Mouse (Mus musculus): ENCODE results near the gene Zc3h14. TPM values are rescaled to one million over a fixed set of nuclear protein-coding genes. Genes with fewer than 3 reads are reported as not detected.

Gene Zc3h14
- polyA plus RNA-seq, 1 experiment from 2014 or later, result 95.9 TPM

DNA sequence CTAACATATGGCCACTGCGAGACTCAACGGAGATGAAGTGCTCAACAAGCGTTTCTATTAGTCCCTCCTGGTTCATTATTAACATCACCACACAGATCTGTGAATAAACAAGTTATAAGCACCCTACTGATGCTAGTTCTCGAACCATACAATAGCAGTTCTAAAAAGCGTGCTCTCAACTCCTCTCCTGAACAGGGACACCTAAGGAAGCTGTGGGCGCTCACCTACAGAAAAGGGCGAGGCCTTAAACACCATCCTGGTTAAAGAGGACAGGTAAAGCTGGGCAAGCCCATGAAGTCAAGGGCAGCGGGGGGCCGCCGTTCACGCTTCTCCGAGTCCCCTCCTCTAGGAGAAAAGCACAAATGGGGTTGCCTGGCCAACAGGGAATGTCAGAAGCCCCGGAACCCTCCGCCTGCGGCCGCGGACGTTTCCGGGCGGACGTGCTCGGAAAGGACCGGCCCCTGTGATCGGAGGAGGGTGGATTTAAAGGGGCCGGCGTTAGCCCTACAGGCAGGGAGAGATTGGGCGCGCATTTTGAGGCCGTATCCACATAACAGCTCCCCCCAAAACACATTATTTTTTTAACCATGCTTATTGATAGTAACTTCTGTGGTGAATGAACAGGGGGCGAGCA, 12.4 kb upstream of the Zc3h14 start:
- peak overlapping the region; percentile 79 for H3K4me2 ChIP-seq (ENCODE audit: low read depth, low read length)
- peak; percentile 70 for ATAC-seq (replicated peaks; ENCODE audit: extremely low read depth, insufficient read depth, low FRiP score)
- H3K27ac ChIP-seq (ENCODE audit: low read length), result peak overlapping the region; percentile 71
- H3K9me3 ChIP-seq (replicated peaks; ENCODE audit: control insufficient read depth, low read length), result no peaks in the 10 kb centered on the region
- peak overlapping the region; percentile 79 for H3K9ac ChIP-seq (ENCODE audit: low read length)
- peaks cover 3% of the 10 kb centered on the region; the same call in 1 of the 2 replicates for H3K36me3 ChIP-seq (ENCODE audit: control insufficient read depth, insufficient read depth)
- WGBS, result 1% methylated on average over 30 of the region's 30 CpGs
- peaks cover 23% of the 10 kb centered on the region for H3K4me1 ChIP-seq (ENCODE audit: control insufficient read depth, insufficient read depth, low read length)
- no peaks in the 10 kb centered on the region for H3K27me3 ChIP-seq (ENCODE audit: control insufficient read depth, insufficient read depth, low read length)
- H3K4me3 ChIP-seq (ENCODE audit: low read length), result peak overlapping the region; percentile 89

DNA sequence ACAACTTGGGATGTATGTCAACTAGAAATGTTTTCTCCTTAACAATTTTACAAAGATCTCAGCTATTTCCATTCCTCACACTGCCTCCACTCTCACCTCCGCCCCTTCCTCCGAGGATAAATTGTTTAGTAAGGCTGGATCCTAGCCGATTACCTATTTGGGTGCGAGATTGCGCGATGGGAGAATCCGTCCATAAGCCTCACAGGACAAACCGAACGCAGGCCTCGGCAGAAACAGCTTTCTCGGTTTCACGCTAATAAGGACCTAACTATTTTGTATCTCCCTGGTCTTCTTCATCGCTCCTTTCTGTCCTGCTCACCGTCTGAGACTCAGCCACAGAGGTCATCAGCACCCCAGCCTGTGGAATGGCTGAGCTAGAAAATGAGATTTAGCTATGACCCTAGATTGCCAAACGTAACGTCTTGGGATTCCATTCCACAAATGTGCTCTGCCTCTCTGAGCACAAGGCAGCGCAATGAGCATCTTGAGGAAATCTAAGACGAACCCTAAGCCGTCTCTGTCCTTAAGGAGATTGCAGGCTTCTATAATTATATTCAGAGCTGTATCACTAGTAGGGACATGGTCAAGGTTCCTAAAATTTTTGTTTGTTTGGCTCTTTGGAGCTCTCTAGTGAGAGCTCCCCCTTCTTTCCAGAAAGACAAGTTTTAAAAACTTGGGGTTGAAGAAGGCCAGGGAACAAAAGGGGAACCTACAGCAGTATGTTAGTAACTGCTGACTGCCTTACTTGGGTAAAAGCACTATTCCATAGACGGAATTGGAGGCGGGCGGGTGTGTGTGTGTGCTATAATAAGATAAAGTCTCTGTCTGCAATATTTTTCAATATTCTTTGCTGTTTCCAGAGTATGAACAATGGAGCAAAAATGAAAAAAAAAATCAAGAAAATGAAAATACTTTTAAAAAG, 11.6 kb upstream of the Zc3h14 start:
- Histone ChIP-seq H3K36me3 (ENCODE audit: control insufficient read depth, insufficient read depth) (peaks cover 3% of the 10 kb centered on the region; the same call in 1 of the 2 replicates), H3K9ac (ENCODE audit: low read length) (peak overlapping the region; percentile 79), H3K4me3 (ENCODE audit: low read length) (peak overlapping the region; percentile 89), H3K9me3 (replicated peaks; ENCODE audit: control insufficient read depth, low read length) (no peaks in the 10 kb centered on the region), H3K4me2 (ENCODE audit: low read depth, low read length) (peak overlapping the region; percentile 79), H3K27me3 (ENCODE audit: control insufficient read depth, insufficient read depth, low read length) (no peaks in the 10 kb centered on the region), H3K27ac (ENCODE audit: low read length) (peak overlapping the region; percentile 71), H3K4me1 (ENCODE audit: control insufficient read depth, insufficient read depth, low read length) (peaks cover 23% of the 10 kb centered on the region)
- WGBS, result 10% methylated on average over 22 of the region's 22 CpGs
- no peak for ATAC-seq (replicated peaks; ENCODE audit: extremely low read depth, insufficient read depth, low FRiP score)

DNA sequence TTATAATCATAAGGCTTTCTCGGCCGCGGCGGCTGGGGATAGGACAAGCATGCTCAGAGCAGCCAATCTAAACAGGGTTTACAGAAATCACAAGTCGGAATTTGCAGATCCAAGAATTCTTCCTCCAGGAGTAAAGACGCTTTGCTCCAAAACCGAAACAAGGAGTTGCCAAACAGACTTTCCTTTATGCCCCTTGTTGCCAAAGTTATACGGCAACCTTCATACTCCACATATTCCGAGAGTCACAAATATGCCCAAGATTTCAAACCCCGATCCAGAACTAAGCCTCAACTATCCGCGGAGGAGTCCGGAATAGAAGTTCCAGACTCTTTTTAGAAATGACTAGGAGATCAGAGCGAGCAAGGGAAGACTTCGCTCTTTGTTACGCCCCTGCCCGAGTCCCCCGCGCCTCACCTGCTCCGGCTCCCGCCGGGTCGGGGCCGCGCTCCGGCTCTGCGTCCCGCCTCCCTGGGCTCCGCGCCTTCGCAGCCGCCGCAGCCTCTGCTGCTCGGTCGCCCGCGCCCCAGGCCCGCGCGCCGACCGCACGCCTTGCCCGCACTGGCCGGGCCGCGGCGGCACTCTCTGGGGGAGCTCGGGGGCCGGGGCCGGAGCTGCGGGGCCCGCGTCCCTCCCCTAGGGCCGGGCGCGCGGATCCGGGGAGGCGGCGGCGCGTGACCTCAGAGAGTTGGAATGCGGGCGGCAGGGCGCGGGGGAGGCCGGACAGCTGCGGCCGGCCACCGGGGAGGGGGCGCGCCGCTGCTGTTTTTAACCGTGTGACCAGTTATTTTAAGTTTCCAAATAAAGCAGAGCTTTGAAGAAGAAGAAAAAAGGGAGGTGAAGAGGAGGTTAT, 9.6 kb upstream of the Zc3h14 start, which contains the start of gene Ptpn21:
Ptpn21 (minus strand) TSS at position 455 of the 850 bp plus-strand sequence.
- Histone ChIP-seq H3K4me1 (ENCODE audit: control insufficient read depth, insufficient read depth, low read length) (peaks cover 27% of the 10 kb centered on the region), H3K27ac (ENCODE audit: low read length) (peak within 1 kb of the TSS; percentile 91), H3K9ac (ENCODE audit: low read length) (peak within 1 kb of the TSS; percentile 87), H3K36me3 (ENCODE audit: control insufficient read depth, insufficient read depth) (no peaks in the 10 kb centered on the region), H3K9me3 (replicated peaks; ENCODE audit: control insufficient read depth, low read length) (no peaks in the 10 kb centered on the region), H3K27me3 (ENCODE audit: control insufficient read depth, insufficient read depth, low read length) (no peaks in the 10 kb centered on the region), H3K4me2 (ENCODE audit: low read depth, low read length) (peak within 1 kb of the TSS; percentile 76), H3K4me3 (ENCODE audit: low read length) (peak within 1 kb of the TSS; percentile 74)
- WGBS, result under 1% methylated on average over 74 of the region's 75 CpGs
- ATAC-seq (replicated peaks; ENCODE audit: extremely low read depth, insufficient read depth, low FRiP score), result peak; percentile 85

DNA sequence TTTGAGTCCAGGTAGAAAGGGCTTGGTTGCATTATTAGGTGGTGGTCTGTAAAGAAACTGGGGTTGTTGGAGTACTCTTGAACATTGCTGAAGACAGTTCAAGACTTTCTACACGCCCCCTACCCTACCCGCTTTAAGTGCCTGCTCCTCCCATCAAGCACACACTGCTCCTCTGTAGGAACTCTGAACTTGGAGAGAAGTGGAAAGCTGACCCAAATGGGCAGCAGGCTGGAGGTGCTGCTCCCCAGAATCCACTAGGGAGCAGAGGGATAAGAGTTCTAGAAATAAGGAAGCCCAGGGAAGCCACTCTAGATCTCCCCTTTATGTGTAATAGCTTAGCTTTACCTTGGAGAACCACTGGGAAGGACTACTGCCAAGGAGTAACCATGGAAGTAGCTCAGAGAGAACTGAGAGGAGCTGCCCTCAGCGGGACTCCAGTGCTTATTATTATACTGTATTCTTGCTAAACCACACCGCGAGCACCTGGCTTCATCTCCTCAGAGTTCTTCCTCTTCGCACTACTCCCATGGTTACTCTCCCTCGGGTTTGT, 8.9 kb upstream of the Zc3h14 start:
- 9% methylated on average over 7 of the region's 7 CpGs for WGBS
- peak overlapping the region; percentile 76 for H3K4me2 ChIP-seq (ENCODE audit: low read depth, low read length)
- H3K9ac ChIP-seq (ENCODE audit: low read length), result peak overlapping the region; percentile 87
- peak overlapping the region; percentile 91 for H3K27ac ChIP-seq (ENCODE audit: low read length)
- 0 out of 2 replicates have a peak, but pooled peaks have one; percentile 28 for ATAC-seq (replicated peaks; ENCODE audit: extremely low read depth, insufficient read depth, low FRiP score)
- no peaks in the 10 kb centered on the region for H3K9me3 ChIP-seq (replicated peaks; ENCODE audit: control insufficient read depth, low read length)
- H3K4me1 ChIP-seq (ENCODE audit: control insufficient read depth, insufficient read depth, low read length), result peaks cover 27% of the 10 kb centered on the region
- H3K36me3 ChIP-seq (ENCODE audit: control insufficient read depth, insufficient read depth), result no peaks in the 10 kb centered on the region
- peak overlapping the region; percentile 74 for H3K4me3 ChIP-seq (ENCODE audit: low read length)
- H3K27me3 ChIP-seq (ENCODE audit: control insufficient read depth, insufficient read depth, low read length), result no peaks in the 10 kb centered on the region

DNA sequence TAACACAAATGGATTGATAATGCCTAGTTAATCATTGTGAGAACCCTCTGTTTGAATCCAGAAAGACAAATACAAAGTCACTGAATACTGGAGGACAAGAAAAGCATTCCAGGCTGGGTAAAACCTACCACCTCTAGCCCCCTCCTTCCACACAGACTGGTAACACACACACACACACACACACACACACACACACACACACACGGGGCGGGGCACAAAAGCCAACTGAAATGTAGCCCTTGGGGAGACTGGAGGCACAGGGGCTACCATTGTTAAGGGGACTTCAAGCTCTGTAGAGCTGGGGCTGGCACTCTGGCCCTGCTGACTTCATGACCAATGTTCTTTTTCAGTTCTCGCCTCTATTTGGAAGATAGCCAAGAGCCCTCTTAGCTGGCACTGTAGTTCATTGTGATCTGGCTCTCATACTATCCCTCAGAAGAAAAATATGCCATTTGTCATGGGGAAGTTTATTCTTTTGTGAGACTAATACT, 5.7 kb upstream of the Zc3h14 start:
- H3K9ac ChIP-seq (ENCODE audit: low read length), result no peak overlapping the region; the same call in 1 of the 2 replicates
- no peaks in the 10 kb centered on the region for H3K9me3 ChIP-seq (replicated peaks; ENCODE audit: control insufficient read depth, low read length)
- no peak overlapping the region for H3K4me2 ChIP-seq (ENCODE audit: low read depth, low read length)
- H3K36me3 ChIP-seq (ENCODE audit: control insufficient read depth, insufficient read depth), result no peaks in the 10 kb centered on the region
- WGBS, result 43% methylated on average over 3 of the region's 3 CpGs
- peaks cover 11% of the 10 kb centered on the region; the same call in 1 of the 2 replicates for H3K4me1 ChIP-seq (ENCODE audit: control insufficient read depth, insufficient read depth, low read length)
- H3K4me3 ChIP-seq (ENCODE audit: low read length), result no peak overlapping the region
- H3K27me3 ChIP-seq (ENCODE audit: control insufficient read depth, insufficient read depth, low read length), result no peaks in the 10 kb centered on the region
- H3K27ac ChIP-seq (ENCODE audit: low read length), result peak overlapping the region; percentile 81
- no peak for ATAC-seq (replicated peaks; ENCODE audit: extremely low read depth, insufficient read depth, low FRiP score)

DNA sequence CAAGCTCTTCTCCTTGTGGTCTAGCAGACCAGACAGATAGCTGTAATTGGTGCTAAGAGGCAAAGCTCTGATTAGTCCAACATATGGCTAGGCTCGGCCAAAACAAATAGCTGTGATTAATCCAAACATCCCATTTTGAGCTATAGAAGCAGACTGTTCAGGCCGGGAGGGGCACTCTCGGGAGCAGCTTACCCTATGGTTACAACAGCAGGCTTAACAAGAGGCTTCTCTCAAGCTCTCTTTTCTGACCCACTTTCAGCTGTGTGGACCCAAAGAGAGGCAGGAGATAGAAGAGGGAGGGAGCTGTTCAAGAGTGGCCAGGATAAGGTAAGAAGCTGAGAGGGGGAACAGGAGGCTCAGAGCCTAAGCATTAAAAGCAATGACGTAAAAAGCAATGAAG, 1.1 kb upstream of the Zc3h14 start:
- ATAC-seq (replicated peaks; ENCODE audit: extremely low read depth, insufficient read depth, low FRiP score), result no peak
- 61% methylated on average over 4 of the region's 4 CpGs for WGBS
- H3K27me3 ChIP-seq (ENCODE audit: control insufficient read depth, insufficient read depth, low read length), result no peaks in the 10 kb centered on the region
- H3K9ac ChIP-seq (ENCODE audit: low read length), result no peak overlapping the region
- peaks cover 25% of the 10 kb centered on the region for H3K4me1 ChIP-seq (ENCODE audit: control insufficient read depth, insufficient read depth, low read length)
- H3K36me3 ChIP-seq (ENCODE audit: control insufficient read depth, insufficient read depth), result no peaks in the 10 kb centered on the region
- H3K4me2 ChIP-seq (ENCODE audit: low read depth, low read length), result no peak overlapping the region
- H3K4me3 ChIP-seq (ENCODE audit: low read length), result no peak overlapping the region
- H3K9me3 ChIP-seq (replicated peaks; ENCODE audit: control insufficient read depth, low read length), result no peaks in the 10 kb centered on the region
- 0 out of 2 replicates have a peak overlapping the region, but pooled peaks have one; percentile 23 for H3K27ac ChIP-seq (ENCODE audit: low read length)

DNA sequence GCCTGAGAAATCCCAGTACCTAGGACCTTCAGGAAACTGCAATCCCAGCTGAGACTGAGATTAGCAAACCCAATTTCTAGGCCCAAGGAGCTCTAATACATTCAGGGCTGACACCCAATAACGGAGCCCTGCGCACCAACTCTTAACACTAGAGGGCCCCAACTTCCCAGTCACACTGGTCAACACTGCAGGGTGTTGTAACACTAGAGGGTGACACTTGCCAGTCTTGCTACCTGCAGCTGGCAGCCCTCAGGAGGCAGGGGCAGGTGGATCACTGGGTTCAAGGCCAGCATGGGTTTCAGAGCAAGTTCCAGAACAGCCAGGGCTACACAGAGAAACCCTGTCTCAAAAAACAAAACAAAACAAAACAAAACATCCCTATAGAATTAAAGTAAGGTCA, 633 bp upstream of the Zc3h14 start:
- peaks cover 21% of the 10 kb centered on the region for H3K4me1 ChIP-seq (ENCODE audit: control insufficient read depth, insufficient read depth, low read length)
- no peak overlapping the region for H3K4me3 ChIP-seq (ENCODE audit: low read length)
- H3K9ac ChIP-seq (ENCODE audit: low read length), result no peak overlapping the region
- H3K4me2 ChIP-seq (ENCODE audit: low read depth, low read length), result no peak overlapping the region
- WGBS, result 28% methylated on average over 2 of the region's 2 CpGs
- H3K27ac ChIP-seq (ENCODE audit: low read length), result no peak overlapping the region
- ATAC-seq (replicated peaks; ENCODE audit: extremely low read depth, insufficient read depth, low FRiP score), result peak; percentile 54
- H3K36me3 ChIP-seq (ENCODE audit: control insufficient read depth, insufficient read depth), result no peaks in the 10 kb centered on the region
- no peaks in the 10 kb centered on the region for H3K9me3 ChIP-seq (replicated peaks; ENCODE audit: control insufficient read depth, low read length)
- no peaks in the 10 kb centered on the region for H3K27me3 ChIP-seq (ENCODE audit: control insufficient read depth, insufficient read depth, low read length)

DNA sequence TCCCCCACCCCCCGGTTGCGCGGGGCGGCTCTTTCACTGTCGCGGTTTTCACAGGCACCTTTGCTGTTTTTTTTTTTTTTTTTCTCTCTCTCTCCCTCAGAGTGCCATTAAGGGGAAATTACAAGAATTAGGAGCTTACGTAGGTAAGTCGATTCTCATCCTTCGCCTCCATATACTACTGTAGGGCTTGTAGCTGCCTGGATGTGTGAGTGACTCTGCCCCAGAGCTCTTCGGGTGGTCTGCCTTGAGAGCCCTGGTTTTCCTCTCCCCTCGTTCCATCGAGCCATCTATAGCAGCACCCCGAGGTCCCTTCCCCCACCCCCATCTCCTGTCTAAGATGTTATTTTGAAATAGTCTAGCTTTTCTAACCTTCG, 603 bp downstream of the Zc3h14 start:
- no peaks in the 10 kb centered on the region for H3K27me3 ChIP-seq (ENCODE audit: control insufficient read depth, insufficient read depth, low read length)
- H3K9me3 ChIP-seq (replicated peaks; ENCODE audit: control insufficient read depth, low read length), result no peaks in the 10 kb centered on the region
- H3K4me3 ChIP-seq (ENCODE audit: low read length), result peak overlapping the region; percentile 94
- peak overlapping the region; percentile 86 for H3K4me2 ChIP-seq (ENCODE audit: low read depth, low read length)
- H3K36me3 ChIP-seq (ENCODE audit: control insufficient read depth, insufficient read depth), result no peaks in the 10 kb centered on the region
- peak overlapping the region; percentile 96 for H3K9ac ChIP-seq (ENCODE audit: low read length)
- H3K4me1 ChIP-seq (ENCODE audit: control insufficient read depth, insufficient read depth, low read length), result peaks cover 23% of the 10 kb centered on the region
- ATAC-seq (replicated peaks; ENCODE audit: extremely low read depth, insufficient read depth, low FRiP score), result no peak
- 2% methylated on average over 13 of the region's 14 CpGs for WGBS
- H3K27ac ChIP-seq (ENCODE audit: low read length), result peak overlapping the region; percentile 93

Measured in heart, embryonic 16.5 days (tissue).